Mouse (Mus musculus): ENCODE results near the gene Eps8. TPM values are rescaled to one million over a fixed set of nuclear protein-coding genes. Genes with fewer than 3 reads are reported as not detected.

The Eps8 gene
- polyA plus RNA-seq, 1 experiment from 2014 or later, result 45.1 TPM

DNA sequence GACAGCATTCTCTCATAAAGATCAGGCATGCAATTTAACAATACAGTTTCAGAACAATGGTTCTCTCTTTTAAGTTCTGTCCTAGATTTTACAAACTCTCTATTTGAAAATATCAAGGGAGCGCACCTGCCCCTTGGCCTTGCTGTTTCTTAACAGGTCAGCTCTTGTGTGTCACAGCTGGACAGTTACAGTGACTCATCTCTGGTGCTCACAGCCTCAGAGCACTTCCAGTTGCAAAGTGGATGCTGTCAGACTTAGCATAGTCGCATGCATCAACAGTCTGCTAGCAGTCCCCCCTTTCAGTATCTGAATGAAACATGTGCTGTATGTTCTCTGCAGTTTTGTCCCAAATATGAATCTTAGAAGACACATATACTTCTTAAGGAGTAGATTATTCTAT lies 26.3 kb upstream of the Eps8 start:
- Histone ChIP-seq H3K4me1 (replicated peaks; ENCODE audit: insufficient read depth, low read length) (no peaks in the 10 kb centered on the region), H3K9ac (ENCODE audit: low read depth, low read length) (no peak overlapping the region), H3K9me3 (replicated peaks; ENCODE audit: low read length) (no peaks in the 10 kb centered on the region), H3K27ac (no peak overlapping the region), H3K36me3 (ENCODE audit: insufficient read depth, low read length) (no peaks in the 10 kb centered on the region), H3K27me3 (ENCODE audit: insufficient read depth, low read length) (no peaks in the 10 kb centered on the region), H3K4me3 (replicated peaks; ENCODE audit: low read depth, low read length) (no peak overlapping the region), H3K4me2 (ENCODE audit: low read length) (no peak overlapping the region)
- WGBS, result 94% methylated on average over 2 of the region's 2 CpGs
- no peak for DNase-seq (ENCODE audit: low spot score)
- TF ChIP-seq CTCF (IDR thresholded peaks at IDR 0.05; ENCODE audit: low read depth), result no peak
- ATAC-seq (replicated peaks; ENCODE audit: low FRiP score, low read depth), result no peak

GRCm38 (mm10) chr6:137676581-137676980 lies 21.9 kb upstream of the Eps8 start:
- DNase-seq (ENCODE audit: low spot score) (no peak), ATAC-seq (replicated peaks; ENCODE audit: low FRiP score, low read depth) (no peak)
- H3K9ac ChIP-seq (ENCODE audit: low read depth, low read length), result no peak overlapping the region
- no peaks in the 10 kb centered on the region for H3K27me3 ChIP-seq (ENCODE audit: insufficient read depth, low read length)
- no peaks in the 10 kb centered on the region for H3K9me3 ChIP-seq (replicated peaks; ENCODE audit: low read length)
- H3K36me3 ChIP-seq (ENCODE audit: insufficient read depth, low read length), result no peaks in the 10 kb centered on the region
- no peak overlapping the region for H3K4me3 ChIP-seq (replicated peaks; ENCODE audit: low read depth, low read length)
- H3K4me1 ChIP-seq (replicated peaks; ENCODE audit: insufficient read depth, low read length), result no peaks in the 10 kb centered on the region
- H3K4me2 ChIP-seq (ENCODE audit: low read length), result no peak overlapping the region
- WGBS, result 87% methylated on average over 12 of the region's 12 CpGs
- no peak overlapping the region for H3K27ac ChIP-seq
- TF ChIP-seq CTCF (IDR thresholded peaks at IDR 0.05; ENCODE audit: low read depth), result no peak

- no peak overlapping the region for H3K4me2 ChIP-seq (ENCODE audit: low read length)
- no peak overlapping the region for H3K27ac ChIP-seq
- no peak for DNase-seq (ENCODE audit: low spot score)
- H3K27me3 ChIP-seq (ENCODE audit: insufficient read depth, low read length), result no peaks in the 10 kb centered on the region
- H3K36me3 ChIP-seq (ENCODE audit: insufficient read depth, low read length), result no peaks in the 10 kb centered on the region
- 52% methylated on average over 5 of the region's 5 CpGs for WGBS
- no peak overlapping the region for H3K4me3 ChIP-seq (replicated peaks; ENCODE audit: low read depth, low read length)
- no peaks in the 10 kb centered on the region for H3K9me3 ChIP-seq (replicated peaks; ENCODE audit: low read length)
- no peak for TF ChIP-seq CTCF (IDR thresholded peaks at IDR 0.05; ENCODE audit: low read depth)
- ATAC-seq (replicated peaks; ENCODE audit: low FRiP score, low read depth), result no peak
- H3K9ac ChIP-seq (ENCODE audit: low read depth, low read length), result no peak overlapping the region
- no peaks in the 10 kb centered on the region for H3K4me1 ChIP-seq (replicated peaks; ENCODE audit: insufficient read depth, low read length)
These were observed 20.9 kb upstream of the Eps8 start for GRCm38 (mm10) chr6:137675556-137675955.

GRCm38 (mm10) chr6:137673301-137673700 lies 18.6 kb upstream of the Eps8 start:
- peak overlapping the region; percentile 25; the same call in 1 of the 2 replicates for H3K4me2 ChIP-seq (ENCODE audit: low read length)
- no peak overlapping the region for H3K4me3 ChIP-seq (replicated peaks; ENCODE audit: low read depth, low read length)
- TF ChIP-seq CTCF (IDR thresholded peaks at IDR 0.05; ENCODE audit: low read depth), result no peak
- no peaks in the 10 kb centered on the region for H3K9me3 ChIP-seq (replicated peaks; ENCODE audit: low read length)
- WGBS, result 59% methylated on average over 15 of the region's 15 CpGs
- H3K36me3 ChIP-seq (ENCODE audit: insufficient read depth, low read length), result no peaks in the 10 kb centered on the region
- ATAC-seq (replicated peaks; ENCODE audit: low FRiP score, low read depth), result no peak
- DNase-seq (ENCODE audit: low spot score), result no peak
- no peak overlapping the region for H3K9ac ChIP-seq (ENCODE audit: low read depth, low read length)
- no peak overlapping the region for H3K27ac ChIP-seq
- H3K27me3 ChIP-seq (ENCODE audit: insufficient read depth, low read length), result no peaks in the 10 kb centered on the region
- H3K4me1 ChIP-seq (replicated peaks; ENCODE audit: insufficient read depth, low read length), result no peaks in the 10 kb centered on the region

GRCm38 (mm10) chr6:137671561-137671960 lies 16.9 kb upstream of the Eps8 start:
- Histone ChIP-seq H3K36me3 (ENCODE audit: insufficient read depth, low read length) (no peaks in the 10 kb centered on the region), H3K4me2 (ENCODE audit: low read length) (no peak overlapping the region), H3K9ac (ENCODE audit: low read depth, low read length) (no peak overlapping the region), H3K27me3 (ENCODE audit: insufficient read depth, low read length) (no peaks in the 10 kb centered on the region), H3K4me3 (replicated peaks; ENCODE audit: low read depth, low read length) (no peak overlapping the region), H3K9me3 (replicated peaks; ENCODE audit: low read length) (no peaks in the 10 kb centered on the region), H3K4me1 (replicated peaks; ENCODE audit: insufficient read depth, low read length) (no peaks in the 10 kb centered on the region), H3K27ac (no peak overlapping the region)
- TF ChIP-seq CTCF (IDR thresholded peaks at IDR 0.05; ENCODE audit: low read depth), result no peak
- ATAC-seq (replicated peaks; ENCODE audit: low FRiP score, low read depth) (no peak), DNase-seq (ENCODE audit: low spot score) (no peak)
- WGBS, result 88% methylated on average over 10 of the region's 10 CpGs

DNA sequence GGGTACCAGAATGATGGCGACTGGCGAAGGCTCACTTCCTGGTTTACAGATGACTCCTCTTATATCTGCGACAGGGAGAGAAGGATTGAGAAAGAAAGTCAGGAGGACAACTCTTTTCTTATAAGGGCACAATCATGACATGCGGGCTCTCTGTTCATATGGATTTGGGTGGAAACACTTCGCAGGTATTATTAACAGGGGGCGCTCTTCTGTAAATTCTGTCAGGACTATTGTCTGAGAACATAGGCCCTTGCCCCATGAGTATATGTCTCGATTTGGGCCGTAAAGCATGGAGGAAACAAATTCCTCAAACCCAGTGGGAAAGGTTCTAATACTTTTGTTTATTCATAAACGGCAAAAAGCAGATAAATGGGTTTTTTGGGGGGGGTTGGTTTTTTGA lies 16.1 kb upstream of the Eps8 start:
- Histone ChIP-seq H3K4me1 (replicated peaks; ENCODE audit: insufficient read depth, low read length) (no peaks in the 10 kb centered on the region), H3K36me3 (ENCODE audit: insufficient read depth, low read length) (no peaks in the 10 kb centered on the region), H3K9me3 (replicated peaks; ENCODE audit: low read length) (no peaks in the 10 kb centered on the region), H3K4me2 (ENCODE audit: low read length) (no peak overlapping the region), H3K27ac (no peak overlapping the region), H3K4me3 (replicated peaks; ENCODE audit: low read depth, low read length) (no peak overlapping the region), H3K27me3 (ENCODE audit: insufficient read depth, low read length) (no peaks in the 10 kb centered on the region), H3K9ac (ENCODE audit: low read depth, low read length) (no peak overlapping the region)
- DNase-seq (ENCODE audit: low spot score), result no peak
- no peak for ATAC-seq (replicated peaks; ENCODE audit: low FRiP score, low read depth)
- TF ChIP-seq CTCF (IDR thresholded peaks at IDR 0.05; ENCODE audit: low read depth), result no peak
- WGBS, result 91% methylated on average over 9 of the region's 9 CpGs

DNA sequence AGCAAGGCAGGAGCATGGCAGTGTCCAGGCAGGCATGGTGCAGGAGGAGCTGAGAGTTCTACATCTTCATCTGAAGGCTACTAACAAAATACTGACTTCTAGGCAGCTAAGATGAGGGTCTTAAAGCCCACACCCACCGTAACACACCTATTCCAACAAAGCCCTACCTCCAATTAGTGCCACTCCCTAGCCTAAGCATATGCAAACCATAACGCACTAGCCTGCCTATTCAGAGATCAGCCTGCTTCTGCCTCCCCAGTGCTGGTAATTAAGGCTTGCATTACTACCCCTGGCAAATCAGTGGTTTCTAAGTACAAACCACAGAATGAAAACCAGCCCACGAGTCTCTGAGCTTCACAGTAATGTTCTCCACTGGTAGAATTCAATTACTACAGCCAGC lies 15.2 kb upstream of the Eps8 start:
- Histone ChIP-seq H3K4me2 (ENCODE audit: low read length) (no peak overlapping the region), H3K9me3 (replicated peaks; ENCODE audit: low read length) (no peaks in the 10 kb centered on the region), H3K9ac (ENCODE audit: low read depth, low read length) (no peak overlapping the region), H3K36me3 (ENCODE audit: insufficient read depth, low read length) (no peaks in the 10 kb centered on the region), H3K4me3 (replicated peaks; ENCODE audit: low read depth, low read length) (no peak overlapping the region), H3K4me1 (replicated peaks; ENCODE audit: insufficient read depth, low read length) (no peaks in the 10 kb centered on the region), H3K27ac (no peak overlapping the region), H3K27me3 (ENCODE audit: insufficient read depth, low read length) (no peaks in the 10 kb centered on the region)
- WGBS, result 87% methylated on average over 3 of the region's 3 CpGs
- DNase-seq (ENCODE audit: low spot score), result no peak
- no peak for TF ChIP-seq CTCF (IDR thresholded peaks at IDR 0.05; ENCODE audit: low read depth)
- no peak for ATAC-seq (replicated peaks; ENCODE audit: low FRiP score, low read depth)
